Mouse (Mus musculus) adrenal gland, postnatal 14 days (tissue): ENCODE results near the gene Cspg5. TPM values are rescaled to one million over a fixed set of nuclear protein-coding genes. Genes with fewer than 3 reads are reported as not detected.

ENCODE experiments used
- DNase-seq: peaks from one replicate; pipeline ENCODE4 v3.0.0; 2021; ENCODE audit warnings: mixed read lengths
- long read RNA-seq, 2 experiments: library from polyadenylated mRNA; stranded (forward); transcript quantifications; one replicate each; pipeline ENCODE4 v2.0.0; 2021
- total RNA-seq: library from RNA; stranded (reverse); gene quantifications from 2 replicates; pipeline ENCODE4 v1.2.3, GENCODE M21; 2021

The Cspg5 gene
- total RNA-seq: 14.2 and 17.2 TPM in 2 replicates
- long read RNA-seq, experiment 1, transcript Cspg5-202 (5 exons, 3,790 nt): major isoform, 20 of 26 reads
- long read RNA-seq, experiment 1, transcript Cspg5-205 (4 exons, 2,107 nt): minor isoform, 5 of 26 reads
- long read RNA-seq, experiment 1, partial matches to known transcripts: 0 of 26 reads
- long read RNA-seq, experiment 1, other reads (novel, unspliced or antisense): 0 of 26 reads
- long read RNA-seq, experiment 2, transcript Cspg5-202 (5 exons, 3,790 nt): major isoform, 11 of 12 reads
- long read RNA-seq, experiment 2, partial matches to known transcripts: 0 of 12 reads
- long read RNA-seq, experiment 2, other reads (novel, unspliced or antisense): 0 of 12 reads

DNA sequence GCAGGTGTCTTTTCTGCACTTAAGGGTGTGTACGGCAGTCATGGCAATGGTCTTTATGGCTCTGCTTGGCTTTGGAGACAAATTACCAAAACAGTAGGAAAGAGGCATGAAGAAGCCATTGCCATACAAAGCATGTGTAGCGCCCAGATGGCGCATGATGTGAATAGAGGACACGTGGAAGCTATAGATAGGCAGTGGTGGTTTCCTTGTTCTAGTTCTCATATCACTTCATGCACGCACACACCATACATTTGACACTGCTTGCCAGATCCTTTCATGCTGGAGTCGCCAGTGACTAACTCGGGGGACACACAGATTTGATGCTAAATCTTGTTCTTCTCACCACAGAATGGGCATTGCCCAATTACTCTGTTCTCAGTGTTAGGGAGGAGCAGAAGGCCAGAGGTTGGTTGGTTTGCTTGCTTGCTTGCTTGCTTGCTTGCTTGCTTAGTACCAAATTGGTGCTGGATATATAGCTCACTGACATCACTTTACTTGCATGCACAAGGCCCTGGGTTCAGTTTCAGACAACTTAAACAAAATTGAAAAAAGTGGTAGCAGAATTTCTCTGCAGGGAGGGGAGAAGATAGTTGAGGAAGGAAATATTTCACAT lies at the start of gene Cspg5:
TSS of gene Cspg5 (plus strand) at position 563 of the 613 bp plus-strand sequence.
- no peak for DNase-seq

- DNase-seq: no peak
Observed at GRCm38 (mm10) chr9:110199870-110200269, 43.7 kb upstream of the Cspg5 start.

DNA sequence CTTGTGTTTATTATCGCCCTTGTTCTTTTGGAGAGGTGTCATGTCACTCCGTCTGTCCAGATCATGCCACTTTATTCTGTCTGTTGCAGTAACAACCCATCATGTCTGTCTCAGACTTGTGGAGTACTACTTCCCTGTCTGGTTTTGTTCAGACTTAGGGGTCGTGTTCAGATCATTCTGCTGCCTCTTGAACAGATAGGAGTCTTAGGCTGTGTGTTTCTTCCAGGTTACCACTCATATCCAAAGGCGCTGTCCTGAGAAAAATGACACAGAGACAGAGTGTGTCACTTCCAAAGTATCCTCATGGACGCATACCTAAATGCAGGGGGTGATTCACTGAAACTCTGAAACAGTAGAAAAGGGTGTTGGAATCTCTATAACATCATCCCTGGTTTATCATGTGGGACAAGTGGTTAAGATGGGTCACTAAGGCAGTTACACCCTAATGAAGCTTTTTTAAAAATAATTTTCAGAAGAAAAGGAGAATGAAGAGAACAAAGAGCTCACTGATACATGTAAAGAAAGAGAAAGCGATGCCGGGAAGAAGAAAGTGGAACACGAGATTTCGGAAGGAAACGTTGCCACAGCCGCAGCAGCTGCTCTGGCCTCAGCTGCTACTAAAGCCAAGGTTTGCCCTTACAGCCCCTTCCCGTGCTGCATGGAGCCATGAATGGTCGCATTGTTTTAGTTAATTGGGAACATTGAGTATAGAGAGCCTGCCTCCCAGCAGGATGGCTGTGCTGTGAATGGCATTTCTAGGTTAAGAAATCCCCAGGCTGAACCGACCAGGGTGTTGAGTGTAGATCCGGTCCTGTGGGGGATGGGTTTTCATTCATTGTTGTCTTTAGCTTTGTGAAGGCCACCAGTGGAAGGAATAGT lies 37.8 kb upstream of the Cspg5 start:
- DNase-seq: no peak

- no peak for DNase-seq
Observed at GRCm38 (mm10) chr9:110206437-110206836, 37.1 kb upstream of the Cspg5 start.

DNA sequence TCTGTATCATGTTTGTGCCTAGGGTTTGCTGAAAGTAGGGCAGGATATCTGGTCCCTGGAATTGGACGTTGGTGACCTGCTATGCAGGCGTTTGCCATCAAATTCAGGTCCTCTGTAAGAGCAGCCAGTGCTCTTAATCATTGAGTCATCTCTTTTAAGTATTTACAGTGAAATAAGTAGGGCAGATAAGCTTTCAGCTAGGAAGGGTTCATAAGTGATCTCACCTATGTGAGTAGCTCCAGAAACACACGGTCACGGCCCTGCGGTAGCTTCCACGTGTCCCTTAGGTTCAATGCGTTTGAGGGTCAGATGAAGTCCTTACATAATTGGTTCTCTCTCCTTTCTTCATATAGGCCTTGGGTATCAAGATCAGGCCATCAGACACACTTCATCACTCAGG lies 35.3 kb upstream of the Cspg5 start:
- DNase-seq: no peak

- no peak for DNase-seq
Observed at GRCm38 (mm10) chr9:110208967-110209366, 34.6 kb upstream of the Cspg5 start.

DNA sequence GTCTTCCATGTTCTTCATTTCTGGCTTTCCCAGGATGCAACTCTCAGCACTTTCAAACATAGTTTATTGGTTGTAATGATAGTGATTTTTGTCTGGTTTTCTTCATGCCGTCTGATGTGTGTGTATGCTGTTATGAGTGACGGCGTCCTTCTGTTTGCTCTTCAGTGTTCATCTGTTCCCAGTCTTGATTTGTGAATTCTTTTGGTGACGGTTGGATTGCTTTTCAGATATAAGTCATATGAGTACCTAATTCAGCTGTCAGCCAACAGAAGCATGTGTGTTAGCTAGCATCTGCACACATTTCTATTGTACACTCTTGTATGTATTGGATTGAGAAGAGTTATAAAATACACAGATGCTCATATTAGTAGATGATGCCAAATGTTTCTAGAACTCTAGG lies 19.3 kb upstream of the Cspg5 start:
- DNase-seq: no peak

GRCm38 (mm10) chr9:110226191-110226590 lies 17.4 kb upstream of the Cspg5 start:
- DNase-seq: no peak

- no peak for DNase-seq
Observed at GRCm38 (mm10) chr9:110228671-110229070, 14.9 kb upstream of the Cspg5 start.

GRCm38 (mm10) chr9:110229112-110229511 lies 14.5 kb upstream of the Cspg5 start:
- DNase-seq: no peak

DNA sequence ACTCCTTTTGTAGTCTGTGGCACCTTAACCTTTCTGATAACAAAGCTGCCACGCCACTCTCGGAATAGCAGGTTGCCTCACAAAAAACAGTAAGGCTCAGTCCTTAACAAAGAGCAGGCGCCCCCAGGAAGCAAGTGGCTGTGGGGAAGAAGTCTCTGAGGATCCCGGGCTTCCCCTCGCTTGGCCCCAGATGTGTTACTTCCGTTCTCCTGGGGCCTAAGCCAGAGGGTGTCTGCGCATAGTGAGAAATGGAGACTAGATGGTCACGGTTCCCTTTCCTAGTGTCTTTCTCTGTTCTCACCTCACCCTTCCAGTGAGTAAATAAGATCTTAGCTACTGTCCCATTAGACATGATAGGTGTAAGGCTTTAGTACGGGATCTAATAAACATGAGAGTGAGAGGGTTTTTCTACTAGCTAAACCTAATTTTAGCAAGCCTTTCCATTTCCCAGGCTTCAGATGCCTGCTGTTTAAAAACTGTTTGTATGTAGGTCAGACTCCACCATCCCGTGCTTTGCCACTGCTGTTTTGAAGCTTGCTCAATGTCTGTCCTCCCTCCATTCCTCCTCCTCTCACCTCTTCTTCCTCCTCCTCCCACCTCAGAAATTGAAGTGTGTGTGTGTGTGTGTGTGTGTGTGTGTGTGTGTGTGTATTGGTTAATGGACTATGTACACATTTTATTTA lies 13.9 kb upstream of the Cspg5 start:
- no peak for DNase-seq

GRCm38 (mm10) chr9:110230395-110231071 lies 13.1 kb upstream of the Cspg5 start:
- no peak for DNase-seq

GRCm38 (mm10) chr9:110234962-110235361 lies 8.6 kb upstream of the Cspg5 start:
- no peak for DNase-seq

- DNase-seq: no peak
Observed at GRCm38 (mm10) chr9:110244567-110244888, 945 bp downstream of the Cspg5 start.

DNA sequence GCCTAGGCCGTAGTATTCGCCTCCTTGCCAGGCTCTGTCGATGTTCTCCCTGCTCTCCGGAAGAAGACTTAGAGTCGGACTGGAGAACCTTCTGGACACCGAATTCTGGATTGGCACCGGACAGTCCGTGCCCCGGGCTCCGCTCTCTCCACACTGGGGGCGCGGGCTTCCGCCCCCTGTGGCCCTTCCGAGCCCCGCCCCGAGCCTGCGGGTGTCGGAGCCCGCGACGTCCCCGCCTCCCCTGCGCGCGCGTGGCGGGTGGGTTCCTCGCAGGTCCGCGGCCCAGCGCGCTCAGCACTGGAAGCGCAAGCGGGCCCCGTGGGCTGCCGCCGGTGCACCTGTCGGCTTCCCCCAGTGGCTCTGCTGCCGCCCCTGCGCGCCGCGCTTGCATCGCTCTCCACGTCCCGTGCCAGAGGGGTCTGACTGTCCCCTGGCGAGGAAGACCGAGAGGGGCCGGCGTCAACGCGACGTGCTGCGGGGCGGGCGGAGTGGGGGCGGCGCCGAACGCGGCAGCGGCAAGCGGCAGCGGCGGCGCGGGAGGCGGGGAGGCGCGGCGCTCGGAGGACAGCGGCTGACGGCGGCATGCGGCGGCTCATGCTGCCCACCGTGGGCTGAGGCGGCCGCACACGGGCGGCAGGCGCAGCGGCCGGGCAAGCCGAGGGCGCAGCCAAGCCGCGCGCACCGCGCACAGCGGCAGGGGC lies 1.5 kb downstream of the Cspg5 start:
- DNase-seq: peak; percentile 71

DNA sequence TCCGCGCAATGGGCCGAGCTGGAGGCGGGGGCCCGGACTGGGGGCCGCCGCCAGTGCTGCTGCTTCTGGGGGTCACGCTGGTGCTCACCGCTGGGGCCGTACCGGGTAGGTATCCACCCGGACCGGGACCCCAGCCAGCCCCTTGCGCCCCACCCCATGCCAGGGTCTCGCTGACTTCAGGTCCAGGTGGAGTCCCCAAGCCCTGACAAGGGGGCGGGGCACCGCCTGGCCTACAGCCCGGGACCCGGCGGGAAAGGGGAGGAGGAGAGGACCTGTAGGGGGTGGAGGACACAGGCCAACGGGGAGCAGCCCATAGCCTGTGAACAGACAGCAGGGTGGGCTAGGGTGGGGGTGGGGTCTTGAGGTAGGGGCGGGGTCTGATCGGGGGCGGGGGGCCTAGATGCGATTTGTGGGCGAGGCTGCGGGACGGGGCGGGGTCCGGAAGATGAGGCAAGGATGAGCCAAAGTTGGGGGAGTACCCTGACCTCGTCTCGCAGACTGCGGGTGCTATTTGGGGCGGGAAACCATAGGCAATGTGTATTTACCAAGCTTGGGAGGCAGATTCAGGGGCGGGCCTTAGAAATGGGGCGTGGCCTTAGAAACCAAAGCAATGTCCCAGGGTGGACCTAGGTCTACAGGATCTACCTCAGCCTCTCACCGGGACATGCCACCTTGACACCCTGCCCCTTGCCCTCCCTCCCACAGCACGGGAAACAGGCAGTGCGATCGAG lies 2.2 kb downstream of the Cspg5 start:
- peak; percentile 77 for DNase-seq

- no peak for DNase-seq
Observed at GRCm38 (mm10) chr9:110246321-110246640, 2.7 kb downstream of the Cspg5 start.

DNA sequence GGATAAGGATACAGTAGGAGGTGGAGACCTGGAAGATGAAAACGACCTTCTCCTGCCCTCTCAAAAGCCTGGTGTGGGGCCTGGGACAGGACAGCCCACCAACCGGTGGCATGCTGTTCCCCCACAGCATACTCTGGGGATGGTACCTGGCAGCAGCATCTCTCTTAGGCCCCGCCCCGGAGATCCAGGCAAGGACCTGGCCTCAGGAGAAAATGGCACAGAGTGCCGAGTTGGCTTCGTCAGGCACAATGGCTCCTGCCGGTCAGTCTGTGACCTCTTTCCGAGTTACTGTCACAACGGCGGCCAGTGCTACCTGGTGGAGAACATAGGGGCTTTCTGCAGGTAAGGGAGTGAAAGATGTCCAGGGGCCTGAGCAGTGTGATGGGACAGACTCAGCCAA lies 3.5 kb downstream of the Cspg5 start:
- no peak for DNase-seq

DNA sequence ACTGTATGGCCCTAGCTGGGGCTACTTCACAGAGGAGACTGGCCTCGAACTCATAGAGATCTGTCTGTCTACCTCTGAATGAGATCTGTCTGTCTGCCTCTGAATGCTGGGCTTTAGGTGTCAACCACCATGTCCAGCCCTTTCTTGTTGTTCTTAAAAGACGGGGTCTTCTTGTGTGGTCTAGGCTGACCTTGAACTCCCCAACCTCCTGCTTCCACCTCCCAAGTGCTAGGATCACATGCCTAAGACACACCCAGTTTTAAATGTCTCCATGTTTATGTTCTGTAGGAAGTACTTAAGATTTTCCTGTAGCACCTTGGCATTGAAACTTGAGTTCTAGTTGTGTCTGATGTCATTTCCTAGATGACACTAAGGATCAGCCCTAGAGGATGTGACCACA lies 5.3 kb downstream of the Cspg5 start:
- DNase-seq: no peak

DNA sequence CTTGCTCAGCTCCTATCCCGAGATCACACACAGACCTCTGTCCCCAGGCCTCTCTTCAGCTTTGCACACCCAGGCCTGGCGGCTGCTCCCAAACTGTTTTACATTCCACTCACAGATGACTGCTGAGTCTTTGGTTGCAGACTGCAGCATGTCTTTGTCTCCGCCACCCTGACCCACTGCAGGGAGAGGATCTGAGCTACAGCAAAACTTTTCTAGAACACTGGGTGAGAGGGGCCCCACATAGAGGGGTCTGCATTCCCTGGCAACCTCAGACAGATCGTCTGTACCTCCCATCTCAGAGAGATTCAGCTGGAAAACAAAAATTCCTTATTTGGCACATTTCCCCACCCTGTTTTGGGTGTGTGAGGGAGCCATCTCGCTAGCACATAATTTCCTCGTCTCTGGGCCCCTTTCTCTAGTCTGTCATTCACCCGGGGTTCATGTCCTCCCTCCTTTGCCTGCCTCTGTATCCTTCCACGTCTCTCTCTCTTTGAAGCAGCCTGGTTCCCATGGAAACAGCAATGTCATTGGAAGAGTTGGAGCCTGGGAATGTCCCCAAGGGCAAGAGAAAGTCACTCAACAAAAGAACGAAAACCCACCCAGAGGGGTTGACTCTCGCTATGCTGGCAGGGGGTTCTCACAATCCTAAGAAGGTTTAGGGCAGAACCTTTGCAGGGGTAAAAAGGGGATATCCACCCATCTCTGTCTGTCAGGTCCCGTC lies 6.4 kb downstream of the Cspg5 start:
- DNase-seq: peak; percentile 35
